Mouse (Mus musculus): ENCODE measurements around the gene Itga5. TPM values are rescaled to one million over a fixed set of nuclear protein-coding genes. Genes with fewer than 3 reads are reported as not detected.

Gene Itga5
- polyA plus RNA-seq, 1 experiment = 34.3 TPM

DNA sequence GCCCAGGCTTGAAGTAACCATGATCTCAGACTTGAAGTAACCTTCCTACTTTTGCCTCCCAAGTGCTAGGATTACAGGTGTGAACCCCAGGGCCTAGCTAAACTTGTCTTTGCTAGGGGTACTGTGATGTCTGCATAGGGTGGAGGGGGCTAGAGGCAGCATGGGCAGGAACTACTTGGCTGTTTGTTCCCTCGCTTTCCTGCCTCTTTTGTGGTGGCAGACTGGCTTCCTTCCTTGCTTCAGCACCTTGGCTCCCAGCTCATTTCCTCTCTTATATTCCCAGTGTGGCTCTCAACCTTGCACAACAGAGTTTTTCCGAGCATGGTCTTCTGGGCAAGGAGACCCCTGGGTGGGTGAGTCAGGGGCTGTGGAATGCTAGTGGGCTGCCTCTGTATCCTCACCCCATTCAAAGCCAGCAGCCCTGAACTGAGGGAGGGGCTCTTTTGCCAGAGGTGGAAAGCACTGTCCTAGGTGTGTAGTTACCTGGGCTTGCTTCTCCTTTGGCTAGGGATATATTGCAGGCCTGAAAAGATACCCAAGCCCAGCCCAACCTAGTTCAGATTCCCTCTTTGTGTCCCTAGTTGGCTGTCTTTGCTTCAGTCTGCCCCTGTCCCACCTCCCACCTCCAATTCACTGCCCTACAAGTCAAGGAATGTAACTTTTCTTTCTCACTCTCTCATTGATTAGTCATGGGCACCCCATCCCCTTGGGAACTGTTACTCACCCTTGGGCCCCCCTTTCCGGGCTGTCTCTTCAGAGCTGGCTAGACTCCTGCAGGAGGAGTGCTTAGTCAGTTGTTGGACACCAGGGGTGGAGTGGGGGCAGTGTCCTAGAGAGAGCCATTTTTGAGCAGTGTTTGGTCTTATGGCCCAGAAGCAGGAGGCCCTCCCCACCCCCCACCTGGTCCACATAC, 11.4 kb upstream of the Itga5 start:
- TF ChIP-seq POLR2A (IDR thresholded peaks at IDR 0.05; ENCODE audit: borderline replicate concordance, extremely low read depth, low read depth, low read length) (no peak), CTCF (IDR thresholded peaks at IDR 0.05; ENCODE audit: insufficient read depth, low read length) (no peak)
- no peak overlapping the region for H3K4me3 ChIP-seq (replicated peaks; ENCODE audit: extremely low read depth, low read depth, low read length)
- H3K4me1 ChIP-seq (ENCODE audit: control insufficient read depth, insufficient read depth, low read length) = peaks cover 21% of the 10 kb centered on the region
- WGBS = 42% methylated on average over 3 of the region's 3 CpGs
- DNase-seq = no peak

DNA sequence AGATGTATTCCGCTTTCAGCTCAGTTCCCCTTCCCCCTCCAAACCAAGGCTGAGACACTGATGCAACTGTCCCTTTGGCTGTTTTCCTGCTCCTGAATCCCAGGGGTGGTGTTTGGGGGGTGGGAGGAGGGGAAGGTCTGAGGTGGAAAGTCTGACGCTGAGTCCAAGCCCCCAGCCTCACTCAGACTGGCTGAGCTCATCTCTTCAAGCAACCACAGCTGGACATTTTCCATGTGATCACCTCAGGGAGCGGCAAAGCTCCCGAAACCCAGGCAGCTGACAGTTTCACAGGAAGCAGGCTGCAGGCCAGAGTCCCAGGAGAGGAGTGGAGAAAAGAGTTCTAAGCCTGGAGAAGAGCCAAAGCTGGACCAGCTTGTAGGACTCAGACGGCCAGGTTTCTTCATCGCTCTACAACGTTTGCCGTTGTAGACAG, 10.3 kb upstream of the Itga5 start:
- 39% methylated on average over 8 of the region's 8 CpGs for WGBS
- DNase-seq = no peak
- TF ChIP-seq CTCF (IDR thresholded peaks at IDR 0.05; ENCODE audit: insufficient read depth, low read length) (no peak), POLR2A (IDR thresholded peaks at IDR 0.05; ENCODE audit: borderline replicate concordance, extremely low read depth, low read depth, low read length) (no peak)
- Histone ChIP-seq H3K4me3 (replicated peaks; ENCODE audit: extremely low read depth, low read depth, low read length) (no peak overlapping the region), H3K4me1 (ENCODE audit: control insufficient read depth, insufficient read depth, low read length) (peaks cover 17% of the 10 kb centered on the region)

DNA sequence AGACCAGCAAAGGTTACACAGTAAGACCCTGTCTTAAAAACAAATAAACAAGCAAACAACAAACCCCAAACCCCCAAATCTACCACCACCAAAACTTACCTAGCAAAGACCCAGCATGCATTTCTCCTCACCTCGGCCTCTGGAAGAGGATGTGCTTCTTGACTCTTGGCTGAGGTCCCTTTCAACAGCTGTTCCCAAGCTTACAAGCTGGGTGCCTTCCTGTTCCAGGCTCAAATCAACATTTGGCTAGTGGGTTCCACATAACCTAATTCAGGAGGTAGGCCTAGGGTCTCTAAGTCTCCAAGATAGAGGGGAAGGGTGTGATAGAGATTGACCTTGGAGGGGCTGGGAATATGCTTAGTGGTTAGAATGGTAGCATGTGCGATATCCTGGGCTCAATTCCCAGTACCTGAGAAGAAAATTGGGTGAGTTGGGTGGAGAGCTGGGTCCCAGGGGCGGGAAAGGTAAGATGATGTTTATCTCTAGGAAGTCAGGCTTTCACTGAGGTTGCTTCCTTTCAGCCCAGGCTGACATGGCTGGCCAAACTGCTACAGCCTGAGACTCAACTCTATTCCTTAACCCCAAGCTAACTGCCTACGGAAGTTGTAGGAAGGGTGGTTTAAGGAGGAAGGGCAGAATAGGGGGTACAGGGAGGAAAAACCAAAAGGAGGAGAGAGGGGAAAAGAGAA, 8.7 kb upstream of the Itga5 start:
- Histone ChIP-seq H3K4me3 (replicated peaks; ENCODE audit: extremely low read depth, low read depth, low read length) (no peak overlapping the region), H3K4me1 (ENCODE audit: control insufficient read depth, insufficient read depth, low read length) (peaks cover 17% of the 10 kb centered on the region)
- DNase-seq = no peak
- TF ChIP-seq CTCF (IDR thresholded peaks at IDR 0.05; ENCODE audit: insufficient read depth, low read length) (no peak), POLR2A (IDR thresholded peaks at IDR 0.05; ENCODE audit: borderline replicate concordance, extremely low read depth, low read depth, low read length) (no peak)
- 76% methylated on average over 4 of the region's 4 CpGs for WGBS

DNA sequence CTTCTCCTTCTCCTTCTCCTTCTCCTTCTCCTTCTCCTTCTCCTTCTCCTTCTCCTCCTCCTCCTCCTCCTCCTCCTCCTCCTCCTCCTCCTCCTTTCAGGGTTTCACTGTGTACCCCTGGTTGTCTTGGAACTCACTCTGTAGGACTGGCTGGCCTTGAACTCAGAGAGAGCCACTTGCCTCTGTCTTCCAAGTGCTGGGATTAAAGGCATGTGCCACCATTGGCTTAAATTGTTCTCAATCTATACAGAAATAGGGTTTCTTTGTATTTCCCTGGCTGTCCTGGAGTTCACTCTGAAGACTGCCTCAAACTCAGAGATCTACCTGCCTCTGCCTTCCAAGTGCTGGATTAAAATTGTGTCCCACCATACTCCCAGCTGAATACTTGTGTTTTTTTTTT, 5.9 kb upstream of the Itga5 start:
- no peak overlapping the region for H3K4me3 ChIP-seq (replicated peaks; ENCODE audit: extremely low read depth, low read depth, low read length)
- no peak for DNase-seq
- no peak for TF ChIP-seq CTCF (IDR thresholded peaks at IDR 0.05; ENCODE audit: insufficient read depth, low read length)
- no peak for TF ChIP-seq POLR2A (IDR thresholded peaks at IDR 0.05; ENCODE audit: borderline replicate concordance, extremely low read depth, low read depth, low read length)
- peaks cover 6% of the 10 kb centered on the region for H3K4me1 ChIP-seq (ENCODE audit: control insufficient read depth, insufficient read depth, low read length)

DNA sequence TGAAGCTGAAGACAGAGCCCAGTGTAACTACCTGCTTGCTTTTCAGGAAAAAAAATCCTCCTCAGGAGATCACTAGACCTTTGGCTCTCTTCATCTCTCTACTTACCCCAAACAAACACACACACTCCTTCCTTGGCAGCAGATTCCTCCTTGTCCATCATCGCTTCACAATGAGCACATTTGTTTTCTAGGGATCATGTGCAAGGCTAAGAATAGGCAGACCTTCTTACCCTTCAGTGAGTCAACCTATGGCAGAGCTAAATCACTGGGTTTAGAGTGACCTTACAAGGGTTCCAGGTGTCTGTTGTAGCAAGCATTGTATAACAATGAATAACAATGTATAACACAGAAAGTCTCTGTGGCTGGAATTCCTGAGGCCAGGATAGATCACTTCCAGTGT, 5.2 kb upstream of the Itga5 start:
- no peak for TF ChIP-seq POLR2A (IDR thresholded peaks at IDR 0.05; ENCODE audit: borderline replicate concordance, extremely low read depth, low read depth, low read length)
- no peak for TF ChIP-seq CTCF (IDR thresholded peaks at IDR 0.05; ENCODE audit: insufficient read depth, low read length)
- 46% methylated on average over 1 of the region's 1 CpGs for WGBS
- no peak for DNase-seq
- H3K4me3 ChIP-seq (replicated peaks; ENCODE audit: extremely low read depth, low read depth, low read length) = no peak overlapping the region
- peaks cover 5% of the 10 kb centered on the region for H3K4me1 ChIP-seq (ENCODE audit: control insufficient read depth, insufficient read depth, low read length)

DNA sequence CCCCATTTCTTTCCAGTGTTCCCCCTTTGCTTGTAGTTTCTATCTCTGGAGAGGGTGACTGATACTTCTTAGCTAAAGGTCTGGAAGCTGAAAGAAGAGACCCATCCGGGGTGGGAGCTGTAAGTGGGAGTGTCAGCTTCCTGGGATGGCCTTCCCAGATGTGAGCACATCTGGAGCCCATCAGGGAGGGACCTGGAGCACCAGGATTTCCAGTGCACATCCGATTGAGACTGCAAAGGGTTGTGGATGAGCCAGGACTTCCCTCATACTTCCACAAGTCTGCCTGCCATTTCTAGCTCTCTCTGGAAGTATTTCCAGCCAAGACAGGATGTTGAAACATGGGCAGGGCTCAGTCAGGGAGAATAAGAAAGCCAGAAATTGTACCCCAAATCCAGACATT, 4.6 kb upstream of the Itga5 start:
- peaks cover 3% of the 10 kb centered on the region for H3K4me1 ChIP-seq (ENCODE audit: control insufficient read depth, insufficient read depth, low read length)
- H3K4me3 ChIP-seq (replicated peaks; ENCODE audit: extremely low read depth, low read depth, low read length) = no peak overlapping the region
- no peak for TF ChIP-seq POLR2A (IDR thresholded peaks at IDR 0.05; ENCODE audit: borderline replicate concordance, extremely low read depth, low read depth, low read length)
- no peak for TF ChIP-seq CTCF (IDR thresholded peaks at IDR 0.05; ENCODE audit: insufficient read depth, low read length)
- DNase-seq = no peak
- 22% methylated on average over 2 of the region's 2 CpGs for WGBS

DNA sequence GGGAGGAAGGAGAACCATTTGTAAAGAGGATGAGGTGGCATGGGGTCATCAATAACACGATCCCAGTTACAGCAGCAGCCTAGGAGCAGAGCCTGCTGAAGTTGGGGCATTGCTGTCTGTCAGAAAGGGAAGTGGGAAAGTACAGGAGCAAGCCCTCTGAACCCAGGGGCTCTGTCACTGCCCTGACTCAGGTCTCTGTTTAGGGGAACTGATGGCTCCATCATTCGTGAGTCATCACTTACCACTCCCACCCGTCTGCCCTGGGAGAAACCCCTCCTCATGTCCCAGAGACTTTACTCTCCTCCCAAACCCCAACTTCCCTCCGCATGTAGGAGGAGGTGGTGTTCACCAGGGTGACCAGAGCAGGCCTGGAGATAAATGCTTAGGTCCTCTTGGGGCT, 3.9 kb upstream of the Itga5 start:
- no peak for TF ChIP-seq CTCF (IDR thresholded peaks at IDR 0.05; ENCODE audit: insufficient read depth, low read length)
- TF ChIP-seq POLR2A (IDR thresholded peaks at IDR 0.05; ENCODE audit: borderline replicate concordance, extremely low read depth, low read depth, low read length) = no peak
- no peak overlapping the region for H3K4me3 ChIP-seq (replicated peaks; ENCODE audit: extremely low read depth, low read depth, low read length)
- no peak for DNase-seq
- H3K4me1 ChIP-seq (ENCODE audit: control insufficient read depth, insufficient read depth, low read length) = peaks cover 3% of the 10 kb centered on the region
- WGBS = 42% methylated on average over 4 of the region's 4 CpGs

DNA sequence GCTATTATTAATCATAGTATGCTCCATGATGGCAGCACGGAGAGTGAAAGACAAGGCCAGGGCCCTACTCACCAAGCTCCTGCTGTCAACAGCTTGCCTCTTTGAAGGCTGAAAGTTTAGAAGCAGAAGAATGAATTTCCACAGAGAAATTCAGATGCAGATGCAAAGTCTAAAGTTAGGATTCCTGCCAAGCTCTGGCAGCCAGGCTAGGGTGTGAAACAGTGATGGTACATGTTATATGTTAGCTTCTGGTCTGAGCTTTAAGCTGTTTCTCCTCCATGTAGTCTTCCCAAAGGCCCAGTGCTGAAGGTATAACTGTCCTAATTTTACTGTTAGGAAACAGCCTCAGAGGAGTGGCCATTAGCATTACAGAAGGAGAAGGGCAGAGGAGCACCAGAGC, 2.6 kb upstream of the Itga5 start:
- DNase-seq = no peak
- H3K4me3 ChIP-seq (replicated peaks; ENCODE audit: extremely low read depth, low read depth, low read length) = no peak overlapping the region
- H3K4me1 ChIP-seq (ENCODE audit: control insufficient read depth, insufficient read depth, low read length) = peaks cover 6% of the 10 kb centered on the region
- WGBS = 85% methylated on average over 1 of the region's 1 CpGs
- TF ChIP-seq POLR2A (IDR thresholded peaks at IDR 0.05; ENCODE audit: borderline replicate concordance, extremely low read depth, low read depth, low read length) = no peak
- TF ChIP-seq CTCF (IDR thresholded peaks at IDR 0.05; ENCODE audit: insufficient read depth, low read length) = no peak

DNA sequence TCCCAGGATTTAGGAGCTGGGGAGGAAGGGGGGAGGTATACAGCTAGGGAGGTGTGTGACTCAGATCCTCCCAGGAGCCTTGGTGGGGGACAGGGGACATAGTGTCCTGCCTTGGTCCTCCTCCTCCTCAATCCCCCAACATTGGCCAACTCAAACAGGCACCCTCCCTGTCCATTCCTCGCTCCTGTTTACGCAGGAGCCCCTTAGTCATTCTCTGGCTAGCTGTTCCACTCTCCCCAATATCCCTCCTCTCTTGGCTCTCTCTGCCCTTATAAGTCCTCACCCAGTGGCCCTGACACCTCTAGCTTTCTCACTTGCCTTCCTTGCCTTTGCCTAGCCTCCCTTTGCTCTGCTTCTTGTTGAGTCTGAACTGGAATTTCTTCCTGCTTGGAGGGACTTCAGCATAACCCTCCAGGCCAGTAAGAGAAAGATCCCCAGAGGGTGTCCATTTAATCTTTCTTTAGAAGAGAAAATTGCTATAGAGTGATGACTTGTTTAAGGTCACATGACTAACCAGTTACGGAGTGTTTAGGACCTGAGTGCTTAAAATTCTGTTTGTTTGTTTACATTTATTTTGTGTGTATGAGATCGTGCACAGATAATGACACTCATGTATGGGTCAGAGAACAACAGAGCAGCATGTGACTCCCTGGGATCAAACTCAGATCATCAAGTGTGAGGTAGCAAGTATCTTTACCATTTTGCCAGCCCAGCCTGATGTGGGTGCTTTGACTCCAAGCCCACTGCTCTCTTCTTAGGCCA, 1.8 kb upstream of the Itga5 start:
- TF ChIP-seq POLR2A (IDR thresholded peaks at IDR 0.05; ENCODE audit: borderline replicate concordance, extremely low read depth, low read depth, low read length) (no peak), CTCF (IDR thresholded peaks at IDR 0.05; ENCODE audit: insufficient read depth, low read length) (no peak)
- 78% methylated on average over 4 of the region's 4 CpGs for WGBS
- DNase-seq = no peak
- Histone ChIP-seq H3K4me3 (replicated peaks; ENCODE audit: extremely low read depth, low read depth, low read length) (no peak overlapping the region), H3K4me1 (ENCODE audit: control insufficient read depth, insufficient read depth, low read length) (peaks cover 6% of the 10 kb centered on the region)

Measured in lung, adult 2 months (tissue).